Mouse (Mus musculus) erythroblast, adult 5-6 weeks (primary cell): ENCODE results near the gene Ankar. TPM values are rescaled to one million over a fixed set of nuclear protein-coding genes. Genes with fewer than 3 reads are reported as not detected.
A peak's percentile ranks its signal among the peaks of the same experiment; 100 is the strongest.

Source experiments
- ATAC-seq: replicated peaks from 2 replicates; pipeline ENCODE4 v1.8.0; 2016; ENCODE audit warnings: moderate number of reproducible peaks, mild to moderate bottlenecking, moderate TSS enrichment, inconsistent platforms; ENCODE audit not compliant: poor library complexity, low FRiP score, severe bottlenecking
- total RNA-seq, 2 experiments: library from RNA; stranded (forward) in 1 of 2; stranded (reverse) in 1 of 2; fragments of 150-400 nt in 1 of 2; fragments of 200-764, 138-1000 nt in 1 of 2; gene quantifications; 2 replicates each; pipeline versions ENCODE4 v1.2.3 to v1.2.4; 2015 to 2017; ENCODE audit warnings: low replicate concordance in 2 of 2

Ankar gene
- total RNA-seq (2015; ENCODE audit: low replicate concordance) = not detected in 2 replicates
- not detected in 2 replicates for total RNA-seq (2017; ENCODE audit: low replicate concordance)

DNA sequence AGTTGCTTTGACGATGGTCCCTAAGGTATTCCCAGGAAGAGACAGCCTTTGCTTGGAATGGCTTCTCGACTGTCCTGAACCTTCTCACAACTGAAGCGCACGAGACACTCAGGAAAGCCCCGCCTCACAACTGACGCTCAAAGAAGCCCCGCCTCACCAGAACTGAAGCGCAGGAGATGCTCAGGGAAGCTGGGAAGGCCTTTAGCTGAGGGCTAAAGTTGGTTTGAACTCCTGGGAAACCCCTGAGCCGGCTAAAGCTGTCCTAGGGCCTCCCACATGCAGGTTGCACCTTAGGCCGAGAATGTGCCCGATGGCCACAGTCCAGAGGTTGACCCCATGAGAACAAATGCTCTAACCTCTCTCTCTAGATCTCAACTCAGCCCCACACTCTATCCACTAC is at the start of gene Ankar:
Gene Ankar (minus strand): TSS at position 101 of the 400 bp plus-strand sequence.
- ATAC-seq = no peak

DNA sequence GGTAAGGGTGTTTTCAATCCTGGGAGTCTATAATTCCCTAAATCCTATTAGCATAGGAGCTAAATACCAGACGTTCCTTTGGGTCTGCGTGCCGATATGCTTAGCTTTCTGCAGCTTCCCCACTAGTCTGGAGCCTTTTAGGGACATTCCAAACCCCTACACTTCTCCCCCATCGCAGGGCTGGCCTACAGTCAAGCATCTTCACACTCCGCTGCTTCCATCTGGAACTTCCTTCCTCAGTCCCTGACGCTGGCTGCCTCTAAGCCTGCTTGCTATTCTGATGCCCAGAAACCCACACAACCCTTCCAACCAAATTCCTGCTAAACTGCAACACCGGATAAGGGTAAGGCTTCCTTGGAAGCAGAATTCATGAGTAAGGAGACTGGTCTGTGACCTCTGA is 46.0 kb upstream of the Ankar start:
- no peak for ATAC-seq

DNA sequence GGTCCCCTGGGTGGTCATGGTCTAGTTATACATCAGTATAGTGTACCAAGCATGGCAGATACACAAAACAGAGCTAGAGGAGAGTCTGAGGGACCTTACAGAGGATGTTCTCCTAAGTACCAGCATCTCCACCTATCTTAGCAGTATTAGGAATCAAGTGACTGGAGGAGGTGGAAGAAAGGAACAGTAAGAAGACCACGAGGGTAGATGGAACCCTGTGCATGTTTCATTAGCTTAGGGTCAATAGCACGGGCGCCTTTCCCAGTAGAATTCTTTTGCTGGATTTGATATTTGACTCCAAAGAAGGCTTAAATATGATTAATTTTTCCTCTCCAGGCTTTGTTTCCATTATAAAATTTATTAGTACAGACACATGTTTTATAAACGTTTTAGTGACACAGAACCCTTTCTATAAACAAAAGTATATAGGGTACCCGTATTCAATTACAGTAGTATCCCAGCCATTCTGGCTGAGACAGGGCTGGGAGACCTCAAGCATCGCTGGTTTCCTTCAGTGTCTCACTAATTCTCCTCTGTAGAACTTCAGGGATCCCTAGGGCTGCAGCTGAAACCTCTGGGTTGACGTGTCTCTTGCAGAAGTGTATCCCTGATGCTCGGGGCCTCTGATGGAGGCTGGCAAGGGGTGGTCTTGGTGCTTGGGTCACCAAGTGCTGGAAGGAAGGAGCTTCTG is 44.6 kb upstream of the Ankar start:
- ATAC-seq = no peak

DNA sequence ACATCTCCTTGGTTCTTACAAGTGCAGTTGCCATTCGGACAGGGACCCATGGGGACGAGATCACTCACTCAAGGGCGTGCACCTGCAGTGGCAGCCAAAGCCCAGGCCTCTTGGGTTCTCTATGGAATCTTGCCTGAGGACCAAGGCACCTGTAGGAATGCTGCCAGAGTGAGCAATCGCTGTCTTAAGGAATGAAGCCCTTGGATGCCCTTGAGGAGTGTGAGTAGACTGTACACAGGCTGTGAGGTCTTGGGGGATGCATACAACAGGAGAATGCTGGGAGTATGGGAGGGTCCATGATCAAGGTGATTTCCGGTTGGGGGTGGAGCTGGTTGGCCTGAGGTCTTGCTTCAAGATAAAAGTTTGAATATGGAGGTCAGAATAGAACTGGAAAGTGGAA is 41.0 kb upstream of the Ankar start:
- ATAC-seq = no peak

DNA sequence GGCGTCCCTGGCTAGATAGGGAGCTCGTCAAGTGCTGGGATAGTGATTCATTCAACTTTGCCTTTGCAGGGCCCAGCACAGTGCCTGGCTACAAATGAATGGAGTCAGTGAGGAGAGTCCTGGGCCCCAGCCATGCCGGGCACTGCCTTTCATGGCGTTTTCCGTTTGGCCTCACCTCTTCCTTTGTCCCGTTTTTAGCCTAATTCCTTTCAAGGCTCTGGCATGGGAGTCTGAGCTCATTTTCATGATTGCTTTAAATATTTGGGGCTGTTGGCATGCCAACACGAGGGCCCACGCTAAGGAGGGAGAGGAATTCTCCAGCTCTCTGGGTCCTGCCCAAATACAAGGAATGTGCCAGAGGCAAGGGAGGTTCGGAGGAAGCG is 39.3 kb upstream of the Ankar start:
- no peak for ATAC-seq

DNA sequence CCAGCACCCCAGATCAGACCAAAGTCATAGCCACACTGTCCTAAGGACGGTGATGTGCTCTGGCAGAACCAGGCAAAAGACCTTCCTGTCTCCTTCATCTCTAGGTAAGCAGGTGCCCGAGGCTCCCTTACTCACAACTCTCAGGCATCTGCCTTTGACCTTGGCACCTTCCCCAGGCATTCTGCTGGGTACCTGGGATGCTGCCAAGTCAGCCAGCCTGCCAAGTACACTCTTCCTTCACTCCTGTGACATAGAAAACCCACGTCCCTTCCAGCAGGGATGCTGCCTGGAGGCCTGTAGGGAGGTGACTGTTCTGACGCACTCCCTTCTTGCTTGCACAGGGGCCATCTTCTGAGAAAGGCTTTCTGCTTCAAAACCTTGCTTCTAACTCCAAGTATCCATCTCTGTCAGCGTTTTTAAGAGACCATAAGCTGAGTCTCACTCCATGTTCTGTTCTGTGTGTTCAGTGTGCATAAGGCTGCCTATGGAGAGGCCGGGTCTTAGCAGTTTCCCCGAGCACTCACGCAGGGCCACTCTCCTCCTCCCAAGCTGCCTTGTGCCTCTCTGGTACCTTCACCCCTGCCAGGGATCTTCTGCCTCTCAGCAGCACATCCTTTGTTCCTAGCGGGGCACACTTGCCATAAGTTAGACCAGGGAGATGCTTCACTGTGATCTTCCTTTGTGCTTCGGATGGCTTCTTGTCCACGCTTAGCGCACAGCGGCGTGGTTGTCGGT is 38.7 kb upstream of the Ankar start:
- ATAC-seq = no peak

DNA sequence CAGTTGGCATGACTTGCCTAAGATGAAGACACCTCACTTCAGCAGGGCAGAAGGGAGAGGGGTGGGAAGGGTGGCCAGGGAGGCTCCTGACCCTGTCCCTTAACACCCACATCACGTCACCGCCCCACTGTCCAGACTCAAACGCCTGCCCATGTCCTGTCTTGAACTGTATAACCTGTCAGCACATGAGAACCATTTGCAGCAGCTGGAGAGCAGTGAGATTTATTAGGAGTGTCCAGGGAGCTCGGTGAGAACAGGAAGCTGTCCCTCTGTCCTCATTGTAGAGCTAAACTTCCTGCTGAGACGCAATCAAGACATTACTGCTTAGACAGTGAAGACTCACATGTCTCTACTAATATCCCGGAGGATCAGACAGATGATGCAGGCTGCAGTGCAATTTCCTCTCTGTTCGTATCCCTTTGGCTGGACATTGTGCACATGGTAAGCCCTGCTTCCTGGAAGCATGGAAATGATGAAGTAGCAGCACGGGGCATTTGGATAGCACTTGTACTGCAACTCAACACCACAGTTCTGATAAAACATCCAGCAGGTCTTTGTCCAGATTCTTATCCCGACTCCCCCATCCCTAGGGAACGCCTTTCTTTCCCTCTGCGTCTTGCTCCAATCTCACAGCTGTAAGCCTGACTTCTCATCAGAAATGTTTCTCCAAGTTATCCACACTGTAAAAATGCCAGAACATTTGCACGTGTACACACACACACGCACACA is 36.2 kb upstream of the Ankar start:
- no peak for ATAC-seq

- no peak for ATAC-seq
Measured at GRCm38 (mm10) chr1:72733191-72733691, 32.9 kb upstream of the Ankar start.

- ATAC-seq = no peak
Measured at GRCm38 (mm10) chr1:72730126-72730525, 29.7 kb upstream of the Ankar start.

DNA sequence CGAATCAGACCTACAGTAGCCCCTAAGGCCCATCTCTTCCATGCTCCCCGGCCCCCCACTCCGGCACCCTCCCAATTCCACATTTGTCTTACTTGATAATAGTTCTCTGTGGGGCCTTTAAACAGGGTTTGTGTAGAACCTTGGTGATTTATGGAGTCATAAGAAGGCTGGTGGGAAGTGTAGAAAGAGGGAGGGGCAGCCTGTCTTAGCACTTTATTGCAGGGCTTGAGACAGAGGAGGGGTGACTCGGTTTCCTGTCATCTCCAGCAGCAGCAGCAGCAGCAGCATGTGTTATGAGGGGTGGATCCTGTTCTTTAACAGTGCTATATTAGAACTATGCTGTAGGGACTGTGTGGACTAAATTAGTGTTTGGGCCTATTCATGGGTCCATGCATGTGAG is 28.4 kb upstream of the Ankar start:
- no peak for ATAC-seq

- ATAC-seq = no peak
Measured at GRCm38 (mm10) chr1:72725941-72726340, 25.6 kb upstream of the Ankar start.

DNA sequence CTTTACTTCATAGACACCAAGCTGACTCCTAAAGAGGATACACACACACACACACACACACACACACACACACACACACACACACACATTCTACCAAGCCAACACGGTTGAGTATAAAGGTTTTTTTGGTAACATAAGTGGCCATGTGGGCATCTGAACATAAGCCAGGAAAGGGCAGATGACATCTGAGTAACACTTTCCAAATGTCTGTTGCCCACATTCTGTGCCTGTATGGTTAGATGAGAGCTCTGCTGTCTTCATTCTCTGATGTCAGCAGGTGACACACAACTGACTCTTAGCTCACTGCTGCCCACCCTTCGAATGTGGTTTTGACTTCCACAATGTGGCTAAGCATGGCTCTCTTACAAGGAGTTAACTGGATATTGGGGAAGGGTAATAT is 24.0 kb upstream of the Ankar start:
- ATAC-seq = no peak

- no peak for ATAC-seq
Measured at GRCm38 (mm10) chr1:72722646-72723045, 22.3 kb upstream of the Ankar start.

DNA sequence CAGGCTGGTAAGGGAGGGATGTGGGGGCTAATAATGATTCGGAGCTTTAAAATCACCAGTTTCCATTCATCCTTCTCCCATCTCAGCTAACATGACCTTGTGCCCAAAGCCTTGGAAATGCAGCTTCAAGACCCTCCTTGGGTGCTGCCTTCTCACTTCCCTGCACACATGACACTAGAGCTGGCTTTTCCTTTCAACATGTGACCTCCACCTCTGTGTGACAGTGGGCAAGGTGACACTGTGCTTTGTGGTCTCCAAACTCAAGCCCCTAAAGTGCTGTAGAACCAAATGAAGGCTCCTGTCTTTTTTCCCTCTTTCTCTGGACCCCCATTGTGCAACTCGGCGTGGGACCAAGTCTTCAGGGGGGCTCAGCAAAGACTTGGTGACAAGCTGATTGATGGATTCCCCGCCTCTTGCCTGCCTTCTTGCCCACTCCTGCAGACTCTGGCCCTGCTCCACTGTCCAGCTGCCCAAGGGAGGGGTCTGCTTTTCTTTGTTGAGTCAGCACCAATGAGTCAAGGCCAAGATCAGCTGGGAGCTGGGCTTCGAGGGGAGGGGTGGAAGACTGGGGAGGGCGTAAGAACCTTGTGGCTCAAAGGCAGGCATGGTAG is 19.8 kb upstream of the Ankar start:
- ATAC-seq = no peak

DNA sequence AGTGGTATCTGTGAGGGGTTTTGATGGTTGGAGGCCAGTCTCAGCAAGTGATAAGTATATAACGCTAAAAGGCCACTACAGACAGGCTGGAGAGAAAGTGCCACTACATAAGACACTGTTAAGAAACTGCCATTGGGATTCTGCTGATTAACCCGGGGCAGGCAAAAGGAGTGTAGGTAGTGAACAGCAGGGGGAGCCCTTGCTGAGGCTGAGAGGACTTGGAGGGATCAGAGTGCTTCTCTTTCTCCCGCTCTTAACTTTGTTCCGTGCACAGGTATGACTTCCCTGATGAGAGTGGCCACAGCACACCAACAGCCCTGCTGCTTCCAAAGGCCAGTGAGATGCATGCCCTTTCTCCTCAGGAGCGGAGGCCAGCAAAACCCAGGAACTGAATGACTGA is 18.5 kb upstream of the Ankar start:
- ATAC-seq = peak; percentile 87

DNA sequence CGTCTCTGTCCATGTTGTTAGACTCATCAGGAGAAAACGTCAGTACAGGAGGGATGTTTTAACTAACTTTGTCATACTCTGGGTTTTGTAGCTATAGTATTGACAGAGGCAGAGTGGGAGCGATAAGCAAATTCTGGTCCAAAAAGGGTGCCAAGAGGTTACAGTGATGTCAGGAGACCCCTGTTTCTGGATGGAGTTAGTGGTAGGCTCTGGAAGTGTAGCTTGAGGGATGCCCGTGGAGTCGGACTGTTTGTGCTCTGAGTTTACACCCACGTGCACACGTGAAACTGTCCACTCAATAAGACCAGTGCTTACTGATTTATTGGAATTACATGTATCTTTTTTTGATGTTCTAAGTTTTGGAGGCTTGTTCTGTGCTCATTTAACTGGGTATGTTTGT is 17.2 kb upstream of the Ankar start:
- ATAC-seq = no peak

DNA sequence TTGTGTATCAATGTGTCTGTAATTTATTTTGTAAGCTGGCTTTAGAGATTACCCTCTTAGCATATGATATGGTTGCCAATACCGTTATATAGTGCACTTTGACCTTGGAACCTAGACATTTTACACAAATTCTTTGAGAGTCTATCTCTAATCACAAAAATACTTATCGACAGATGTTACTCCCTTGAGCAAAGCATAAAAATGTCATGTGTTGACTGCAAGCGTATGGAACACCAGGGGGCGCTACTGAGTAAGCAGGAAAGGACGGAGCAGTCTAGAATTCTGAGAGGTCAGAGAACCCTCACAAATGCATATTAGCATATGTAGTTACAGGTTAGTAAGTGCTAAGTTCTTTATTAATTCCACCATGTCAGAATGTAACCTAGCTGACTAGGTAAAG is 16.5 kb upstream of the Ankar start:
- ATAC-seq = peak; percentile 65

GRCm38 (mm10) chr1:72716421-72716820 is 16.0 kb upstream of the Ankar start:
- ATAC-seq = no peak

GRCm38 (mm10) chr1:72715593-72716361 is 15.4 kb upstream of the Ankar start:
- ATAC-seq = no peak

DNA sequence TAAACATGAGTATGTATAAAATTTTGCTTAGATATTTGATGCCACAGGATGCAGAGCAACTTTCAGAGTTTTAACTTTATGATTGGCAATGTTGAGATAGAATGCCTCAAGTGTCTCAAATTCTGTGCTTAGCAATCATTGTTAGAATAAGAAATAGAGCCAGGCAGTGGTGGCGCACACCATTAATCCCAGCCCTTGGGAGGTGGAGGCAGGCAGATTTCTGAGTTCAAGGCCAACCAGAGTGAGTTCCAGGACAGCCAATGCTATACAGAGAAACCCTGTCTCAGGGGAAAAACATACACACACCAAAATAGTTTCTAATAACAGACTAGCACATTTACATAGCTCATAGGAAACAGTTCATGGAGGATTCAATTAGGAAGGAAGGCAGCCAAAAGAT is 14.7 kb upstream of the Ankar start:
- ATAC-seq = no peak
